Mouse (Mus musculus): ENCODE results near the gene Ccl9. TPM values are rescaled to one million over a fixed set of nuclear protein-coding genes. Genes with fewer than 3 reads are reported as not detected.

Gene Ccl9
- not detected in 2 replicates for polyA plus RNA-seq (2011; ENCODE audit: insufficient read depth, insufficient read length, low read depth, missing spikeins)

- Histone ChIP-seq H3K9ac (ENCODE audit: low read depth, poor library complexity, severe bottlenecking) (no peak within 1 kb of the TSS), H3K27ac (ENCODE audit: insufficient read depth, low read length) (no peak within 1 kb of the TSS), H3K36me3 (ENCODE audit: control insufficient read depth, insufficient read depth, low read length, poor library complexity, severe bottlenecking) (no peaks in the 10 kb centered on the region), H3K4me1 (ENCODE audit: control insufficient read depth, insufficient read depth, low read length) (peaks cover 5% of the 10 kb centered on the region), H3K27me3 (ENCODE audit: control insufficient read depth, insufficient read depth, low read length, poor library complexity, severe bottlenecking) (no peaks in the 10 kb centered on the region), H3K4me3 (ENCODE audit: low read depth, low read length) (no peak within 1 kb of the TSS), H3K9me3 (replicated peaks; ENCODE audit: control insufficient read depth, insufficient read depth, low read length, poor library complexity, severe bottlenecking) (no peaks in the 10 kb centered on the region)
- TF ChIP-seq CTCF (IDR thresholded peaks at IDR 0.05; ENCODE audit: low read depth, low read length), result no peak
- TF ChIP-seq EP300 (IDR thresholded peaks at IDR 0.05; ENCODE audit: insufficient read depth, low read depth, low read length), result no peak
- no peak for TF ChIP-seq POLR2A (IDR thresholded peaks at IDR 0.05; ENCODE audit: insufficient read depth, low read length)
These were observed at the start of gene Ccl9 for GRCm38 (mm10) chr11:83578186-83578760. Gene Ccl9, minus strand, starts transcription at chr11:83578636.

- no peaks in the 10 kb centered on the region for H3K9me3 ChIP-seq (replicated peaks; ENCODE audit: control insufficient read depth, insufficient read depth, low read length, poor library complexity, severe bottlenecking)
- no peaks in the 10 kb centered on the region for H3K27me3 ChIP-seq (ENCODE audit: control insufficient read depth, insufficient read depth, low read length, poor library complexity, severe bottlenecking)
- no peaks in the 10 kb centered on the region for H3K4me1 ChIP-seq (ENCODE audit: control insufficient read depth, insufficient read depth, low read length)
- no peak overlapping the region for H3K27ac ChIP-seq (ENCODE audit: insufficient read depth, low read length)
- no peak overlapping the region for H3K9ac ChIP-seq (ENCODE audit: low read depth, poor library complexity, severe bottlenecking)
- no peak for TF ChIP-seq EP300 (IDR thresholded peaks at IDR 0.05; ENCODE audit: insufficient read depth, low read depth, low read length)
- TF ChIP-seq CTCF (IDR thresholded peaks at IDR 0.05; ENCODE audit: low read depth, low read length), result no peak
- TF ChIP-seq POLR2A (IDR thresholded peaks at IDR 0.05; ENCODE audit: insufficient read depth, low read length), result no peak
- no peaks in the 10 kb centered on the region for H3K36me3 ChIP-seq (ENCODE audit: control insufficient read depth, insufficient read depth, low read length, poor library complexity, severe bottlenecking)
- H3K4me3 ChIP-seq (ENCODE audit: low read depth, low read length), result no peak overlapping the region
These were observed 45.1 kb upstream of the Ccl9 start for GRCm38 (mm10) chr11:83623586-83623985.

- Histone ChIP-seq H3K27ac (ENCODE audit: insufficient read depth, low read length) (no peak overlapping the region), H3K9me3 (replicated peaks; ENCODE audit: control insufficient read depth, insufficient read depth, low read length, poor library complexity, severe bottlenecking) (no peaks in the 10 kb centered on the region), H3K4me3 (ENCODE audit: low read depth, low read length) (no peak overlapping the region), H3K27me3 (ENCODE audit: control insufficient read depth, insufficient read depth, low read length, poor library complexity, severe bottlenecking) (no peaks in the 10 kb centered on the region), H3K36me3 (ENCODE audit: control insufficient read depth, insufficient read depth, low read length, poor library complexity, severe bottlenecking) (no peaks in the 10 kb centered on the region), H3K4me1 (ENCODE audit: control insufficient read depth, insufficient read depth, low read length) (no peaks in the 10 kb centered on the region), H3K9ac (ENCODE audit: low read depth, poor library complexity, severe bottlenecking) (no peak overlapping the region)
- no peak for TF ChIP-seq POLR2A (IDR thresholded peaks at IDR 0.05; ENCODE audit: insufficient read depth, low read length)
- TF ChIP-seq EP300 (IDR thresholded peaks at IDR 0.05; ENCODE audit: insufficient read depth, low read depth, low read length), result no peak
- no peak for TF ChIP-seq CTCF (IDR thresholded peaks at IDR 0.05; ENCODE audit: low read depth, low read length)
These were observed 40.6 kb upstream of the Ccl9 start for GRCm38 (mm10) chr11:83619037-83619436.

GRCm38 (mm10) chr11:83618238-83618637, 39.8 kb upstream of the Ccl9 start:
- H3K9me3 ChIP-seq (replicated peaks; ENCODE audit: control insufficient read depth, insufficient read depth, low read length, poor library complexity, severe bottlenecking), result no peaks in the 10 kb centered on the region
- no peak overlapping the region for H3K27ac ChIP-seq (ENCODE audit: insufficient read depth, low read length)
- no peaks in the 10 kb centered on the region for H3K4me1 ChIP-seq (ENCODE audit: control insufficient read depth, insufficient read depth, low read length)
- H3K9ac ChIP-seq (ENCODE audit: low read depth, poor library complexity, severe bottlenecking), result no peak overlapping the region
- H3K36me3 ChIP-seq (ENCODE audit: control insufficient read depth, insufficient read depth, low read length, poor library complexity, severe bottlenecking), result no peaks in the 10 kb centered on the region
- H3K4me3 ChIP-seq (ENCODE audit: low read depth, low read length), result no peak overlapping the region
- no peaks in the 10 kb centered on the region for H3K27me3 ChIP-seq (ENCODE audit: control insufficient read depth, insufficient read depth, low read length, poor library complexity, severe bottlenecking)
- TF ChIP-seq EP300 (IDR thresholded peaks at IDR 0.05; ENCODE audit: insufficient read depth, low read depth, low read length) (no peak), CTCF (IDR thresholded peaks at IDR 0.05; ENCODE audit: low read depth, low read length) (no peak), POLR2A (IDR thresholded peaks at IDR 0.05; ENCODE audit: insufficient read depth, low read length) (no peak)

GRCm38 (mm10) chr11:83616586-83616985, 38.1 kb upstream of the Ccl9 start:
- no peak overlapping the region for H3K9ac ChIP-seq (ENCODE audit: low read depth, poor library complexity, severe bottlenecking)
- H3K9me3 ChIP-seq (replicated peaks; ENCODE audit: control insufficient read depth, insufficient read depth, low read length, poor library complexity, severe bottlenecking), result no peaks in the 10 kb centered on the region
- H3K4me1 ChIP-seq (ENCODE audit: control insufficient read depth, insufficient read depth, low read length), result no peaks in the 10 kb centered on the region
- no peak overlapping the region for H3K27ac ChIP-seq (ENCODE audit: insufficient read depth, low read length)
- no peak overlapping the region for H3K4me3 ChIP-seq (ENCODE audit: low read depth, low read length)
- H3K27me3 ChIP-seq (ENCODE audit: control insufficient read depth, insufficient read depth, low read length, poor library complexity, severe bottlenecking), result no peaks in the 10 kb centered on the region
- H3K36me3 ChIP-seq (ENCODE audit: control insufficient read depth, insufficient read depth, low read length, poor library complexity, severe bottlenecking), result no peaks in the 10 kb centered on the region
- TF ChIP-seq CTCF (IDR thresholded peaks at IDR 0.05; ENCODE audit: low read depth, low read length), result no peak
- TF ChIP-seq EP300 (IDR thresholded peaks at IDR 0.05; ENCODE audit: insufficient read depth, low read depth, low read length), result no peak
- TF ChIP-seq POLR2A (IDR thresholded peaks at IDR 0.05; ENCODE audit: insufficient read depth, low read length), result no peak

GRCm38 (mm10) chr11:83610900-83611299, 32.5 kb upstream of the Ccl9 start:
- Histone ChIP-seq H3K36me3 (ENCODE audit: control insufficient read depth, insufficient read depth, low read length, poor library complexity, severe bottlenecking) (no peaks in the 10 kb centered on the region), H3K4me1 (ENCODE audit: control insufficient read depth, insufficient read depth, low read length) (no peaks in the 10 kb centered on the region), H3K9ac (ENCODE audit: low read depth, poor library complexity, severe bottlenecking) (no peak overlapping the region), H3K27ac (ENCODE audit: insufficient read depth, low read length) (no peak overlapping the region), H3K9me3 (replicated peaks; ENCODE audit: control insufficient read depth, insufficient read depth, low read length, poor library complexity, severe bottlenecking) (no peaks in the 10 kb centered on the region), H3K27me3 (ENCODE audit: control insufficient read depth, insufficient read depth, low read length, poor library complexity, severe bottlenecking) (no peaks in the 10 kb centered on the region), H3K4me3 (ENCODE audit: low read depth, low read length) (no peak overlapping the region)
- no peak for TF ChIP-seq EP300 (IDR thresholded peaks at IDR 0.05; ENCODE audit: insufficient read depth, low read depth, low read length)
- TF ChIP-seq POLR2A (IDR thresholded peaks at IDR 0.05; ENCODE audit: insufficient read depth, low read length), result no peak
- no peak for TF ChIP-seq CTCF (IDR thresholded peaks at IDR 0.05; ENCODE audit: low read depth, low read length)

Data from ES-Bruce4 (cell line).